Mouse (Mus musculus): ENCODE measurements at regions not wholly inside any gene's neighbourhood (a gene's known extent, or its start where the extent isn't known, plus 50 kb on each side); places are given as distances from the start of the nearest gene placed in this dataset.

DNA sequence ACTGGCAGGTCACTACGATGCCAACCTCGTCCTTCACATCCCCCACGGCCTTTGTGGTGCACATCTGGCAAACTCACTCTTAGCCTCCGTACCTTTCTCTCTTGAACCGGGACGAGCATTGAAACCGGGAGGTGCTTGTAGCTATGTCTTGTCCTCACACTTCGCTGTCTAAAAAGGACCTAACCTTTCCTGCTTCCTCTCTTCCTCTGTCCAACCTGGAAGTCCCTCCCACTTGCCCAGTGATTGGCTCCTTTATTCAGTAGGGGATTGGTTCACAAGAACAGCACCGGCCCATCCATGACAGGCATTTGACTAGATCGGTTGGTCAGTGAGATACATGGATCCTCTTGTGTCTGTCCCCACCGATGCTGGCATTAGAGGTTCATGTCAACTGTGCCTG is 93.8 kb upstream of the Psmd7 start:
- H3K9ac ChIP-seq: no peak overlapping the region
- ATAC-seq: no peak
- no peak overlapping the region for H3K27ac ChIP-seq
- H3K9me3 ChIP-seq (replicated peaks): no peaks in the 10 kb centered on the region
- WGBS (ENCODE audit: insufficient replicate concordance): 82% methylated on average over 11 of the region's 11 CpGs
- no peak overlapping the region for H3K4me2 ChIP-seq
- H3K36me3 ChIP-seq: no peaks in the 10 kb centered on the region
- no peaks in the 10 kb centered on the region for H3K27me3 ChIP-seq (replicated peaks)
- H3K4me1 ChIP-seq: no peaks in the 10 kb centered on the region
- H3K4me3 ChIP-seq: no peak overlapping the region

DNA sequence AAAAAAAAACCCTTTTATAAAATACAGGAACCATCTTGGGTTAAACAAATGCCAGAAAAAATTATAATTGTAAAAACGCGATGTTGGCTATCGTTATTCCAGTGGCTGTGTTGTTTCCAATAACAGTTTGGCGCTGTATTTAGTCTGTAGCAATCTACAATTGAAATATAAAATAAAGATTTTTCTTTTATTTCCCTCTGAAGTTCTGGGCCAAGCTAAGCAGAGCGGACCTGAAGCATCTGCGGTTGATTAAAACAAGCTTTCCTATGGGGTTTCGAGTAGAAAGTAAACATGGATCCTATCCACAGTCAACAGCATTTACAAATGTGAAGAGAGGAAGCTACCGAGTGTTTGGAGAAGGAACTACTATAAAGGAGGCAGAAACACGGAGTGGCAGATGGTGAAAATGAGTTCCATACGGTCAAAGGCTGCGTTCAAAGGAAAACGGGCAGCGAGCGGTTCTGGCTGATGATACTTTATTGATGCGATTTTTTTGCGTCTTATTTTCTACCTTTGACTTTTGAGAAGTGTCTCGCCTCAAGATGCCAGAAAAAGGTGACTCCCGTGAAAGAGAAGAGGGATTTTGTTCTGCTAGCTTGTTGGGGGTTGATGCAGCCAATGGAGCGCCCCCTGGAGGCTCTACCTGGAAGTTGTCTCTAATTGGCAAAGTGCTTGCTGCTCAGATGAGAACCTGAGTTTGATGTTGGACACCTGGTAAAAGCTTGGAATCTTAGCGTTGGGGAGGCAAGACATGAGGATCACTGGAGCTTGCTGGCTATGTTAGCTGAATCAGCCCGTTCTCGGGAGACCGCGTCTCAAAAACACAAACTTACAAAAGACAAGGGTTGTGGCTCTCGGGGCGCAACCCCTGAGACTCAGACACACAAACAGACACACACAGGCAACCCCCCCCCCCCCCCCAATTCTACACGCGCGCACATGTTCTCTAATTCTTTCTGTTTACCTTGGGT is 96.7 kb upstream of the Psmd7 start:
- Histone ChIP-seq H3K27ac (no peak overlapping the region), H3K4me2 (no peak overlapping the region)

DNA sequence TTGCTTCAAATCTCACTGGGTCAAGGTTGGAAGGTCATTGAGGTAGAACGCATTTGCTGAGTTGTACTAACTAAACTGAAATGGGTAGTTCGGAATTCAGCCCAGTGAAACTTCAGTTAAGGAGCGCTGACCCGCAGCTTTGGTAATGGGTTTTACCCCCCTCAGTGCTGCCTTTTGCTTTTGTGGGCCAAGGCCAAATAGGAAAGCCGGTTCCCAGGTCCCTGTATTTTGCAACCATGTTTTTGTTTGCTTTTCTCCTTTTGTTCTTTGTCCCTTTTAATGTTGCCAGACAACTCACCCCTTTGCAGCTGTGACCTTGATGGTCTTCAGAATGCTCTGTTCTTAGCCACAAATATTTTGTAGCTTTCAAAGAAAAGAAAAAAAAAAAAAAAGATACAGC is 98.7 kb upstream of the Psmd7 start:
- Histone ChIP-seq H3K27ac (no peak overlapping the region), H3K4me2 (no peak overlapping the region), H3K4me1 (no peaks in the 10 kb centered on the region), H3K4me3 (no peak overlapping the region), H3K9me3 (replicated peaks) (no peaks in the 10 kb centered on the region), H3K27me3 (replicated peaks) (no peaks in the 10 kb centered on the region), H3K36me3 (no peaks in the 10 kb centered on the region), H3K9ac (no peak overlapping the region)
- WGBS (ENCODE audit: insufficient replicate concordance): 51% methylated on average over 5 of the region's 5 CpGs
- ATAC-seq: no peak

More for the DNA sequence above, 96.7 kb upstream of the Psmd7 start:
- WGBS (ENCODE audit: insufficient replicate concordance): 58% methylated on average over 29 of the region's 29 CpGs
- H3K9me3 ChIP-seq (replicated peaks): no peaks in the 10 kb centered on the region
- ATAC-seq: no peak
- H3K36me3 ChIP-seq: no peaks in the 10 kb centered on the region
- H3K4me3 ChIP-seq: no peak overlapping the region
- no peak overlapping the region for H3K9ac ChIP-seq
- H3K27me3 ChIP-seq (replicated peaks): no peaks in the 10 kb centered on the region
- no peaks in the 10 kb centered on the region for H3K4me1 ChIP-seq

DNA sequence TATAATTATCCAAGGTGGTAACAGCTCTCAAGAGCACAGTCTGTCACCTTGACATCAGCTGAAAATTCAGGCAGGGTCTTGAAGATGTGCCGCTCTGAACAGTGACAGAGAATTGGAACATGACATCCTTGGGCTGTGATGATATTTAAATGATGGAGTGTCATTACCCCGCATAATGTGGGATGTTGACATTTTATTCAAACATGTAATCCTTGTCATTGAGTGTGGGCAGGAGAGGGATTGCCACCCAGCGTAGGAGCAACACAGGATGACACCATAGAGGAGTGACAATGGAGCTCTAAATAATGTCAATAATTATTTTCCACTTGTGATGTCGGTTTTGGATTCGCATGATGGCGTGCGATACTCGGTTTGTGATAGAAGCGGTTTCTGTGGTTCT is 99.3 kb upstream of the Psmd7 start:
- H3K27ac ChIP-seq: no peak overlapping the region

DNA sequence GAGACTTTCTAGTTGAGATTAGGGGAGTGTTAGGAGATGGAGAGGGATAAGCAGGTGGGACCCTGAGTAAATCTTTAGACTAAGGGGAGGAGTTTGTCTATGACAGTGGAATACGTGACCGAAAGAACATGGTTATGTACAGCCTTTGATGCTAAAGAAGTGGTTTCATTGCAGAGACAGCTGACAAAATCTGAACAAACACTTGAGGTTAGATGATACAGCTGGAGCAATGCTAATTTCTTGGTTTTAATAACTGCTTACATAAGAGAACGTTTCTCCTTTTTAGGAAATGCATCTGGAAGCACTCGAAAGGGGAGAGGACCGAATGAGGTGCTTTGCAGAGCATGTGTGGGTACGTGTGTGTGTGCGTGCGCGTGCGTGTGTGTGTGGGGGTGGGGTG is 100.8 kb upstream of the Psmd7 start:
- no peak overlapping the region for H3K9ac ChIP-seq
- no peaks in the 10 kb centered on the region for H3K9me3 ChIP-seq (replicated peaks)
- no peak for ATAC-seq
- no peaks in the 10 kb centered on the region for H3K27me3 ChIP-seq (replicated peaks)
- no peak overlapping the region for H3K27ac ChIP-seq
- H3K4me3 ChIP-seq: no peak overlapping the region
- no peak overlapping the region for H3K4me2 ChIP-seq
- no peaks in the 10 kb centered on the region for H3K36me3 ChIP-seq
- WGBS (ENCODE audit: insufficient replicate concordance): 79% methylated on average over 10 of the region's 10 CpGs
- no peaks in the 10 kb centered on the region for H3K4me1 ChIP-seq

More for the DNA sequence above, 99.3 kb upstream of the Psmd7 start:
- no peak for ATAC-seq
- 81% methylated on average over 9 of the region's 9 CpGs for WGBS (ENCODE audit: insufficient replicate concordance)
- H3K4me3 ChIP-seq: no peak overlapping the region
- H3K4me1 ChIP-seq: no peaks in the 10 kb centered on the region
- H3K9me3 ChIP-seq (replicated peaks): no peaks in the 10 kb centered on the region
- no peaks in the 10 kb centered on the region for H3K27me3 ChIP-seq (replicated peaks)
- H3K4me2 ChIP-seq: no peak overlapping the region
- H3K9ac ChIP-seq: no peak overlapping the region
- H3K36me3 ChIP-seq: no peaks in the 10 kb centered on the region

DNA sequence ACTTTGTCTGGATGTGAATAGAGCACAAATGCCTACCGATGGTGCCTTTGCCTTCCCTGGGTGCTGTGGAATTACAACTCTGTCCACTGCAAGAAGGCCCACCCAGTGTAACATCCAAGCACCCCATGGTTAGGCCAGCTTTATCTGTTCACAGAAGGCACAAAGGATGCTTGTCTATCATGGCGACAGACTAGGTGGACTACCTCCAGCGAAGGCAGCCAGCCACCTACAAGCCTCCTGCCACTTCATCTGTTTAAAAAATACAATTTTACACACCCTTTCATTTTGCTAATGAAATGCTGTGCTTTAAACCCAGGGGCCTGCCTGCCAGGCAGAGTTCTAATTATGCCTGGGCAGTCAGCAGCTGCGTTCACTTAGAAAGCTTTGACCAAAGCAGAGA is 103.0 kb upstream of the Psmd7 start:
- no peak for ATAC-seq
- Histone ChIP-seq H3K9me3 (replicated peaks) (no peaks in the 10 kb centered on the region), H3K36me3 (no peaks in the 10 kb centered on the region), H3K4me2 (no peak overlapping the region), H3K4me3 (no peak overlapping the region), H3K4me1 (no peaks in the 10 kb centered on the region), H3K9ac (no peak overlapping the region), H3K27ac (no peak overlapping the region), H3K27me3 (replicated peaks) (no peaks in the 10 kb centered on the region)
- 73% methylated on average over 4 of the region's 4 CpGs for WGBS (ENCODE audit: insufficient replicate concordance)

DNA sequence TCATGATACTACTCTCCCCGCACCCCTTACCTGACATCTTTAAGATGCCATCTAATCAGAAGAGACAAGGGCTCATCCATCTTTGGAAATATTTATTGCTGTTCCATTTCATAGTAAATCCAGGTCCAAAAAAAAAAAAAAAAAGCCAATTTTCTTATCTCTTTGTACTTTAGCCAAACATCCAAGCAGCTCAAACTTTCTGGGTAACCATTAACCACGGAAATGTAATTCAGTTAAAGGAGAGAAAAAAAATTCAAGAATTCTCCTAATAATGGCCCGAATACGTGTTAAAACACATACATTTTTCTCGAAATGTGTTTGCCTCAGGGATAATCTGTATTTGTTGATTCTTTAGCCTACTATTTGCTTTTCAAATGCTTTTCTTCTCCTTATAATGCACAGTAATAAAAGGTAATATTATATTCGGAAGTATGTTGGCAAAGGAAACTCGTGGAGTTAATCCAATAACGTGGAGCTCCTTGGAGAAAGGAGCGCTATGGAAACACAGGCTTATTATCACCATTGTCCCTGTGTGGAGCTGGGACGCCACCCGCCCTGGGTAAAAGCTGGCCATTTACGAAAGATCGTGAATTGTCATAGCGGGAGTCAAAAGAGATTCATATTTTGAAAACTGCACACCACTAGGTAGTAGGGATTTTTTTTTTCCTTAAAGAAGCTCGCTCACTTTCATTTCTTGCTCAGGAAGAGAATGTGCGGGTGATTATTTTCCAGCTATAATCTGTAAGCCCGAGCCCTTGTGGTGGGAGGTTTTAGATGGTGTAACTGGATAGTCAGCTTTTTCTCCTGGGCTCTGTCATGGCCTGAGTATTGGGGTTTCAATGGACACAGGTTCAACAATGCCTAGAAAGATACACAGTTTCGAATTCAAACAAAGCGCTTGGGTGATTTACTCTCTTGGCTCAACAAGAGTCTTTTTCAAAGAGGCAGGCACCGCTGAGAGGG is 108.4 kb upstream of the Psmd7 start:
- Histone ChIP-seq H3K9me3 (replicated peaks) (no peaks in the 10 kb centered on the region), H3K36me3 (no peaks in the 10 kb centered on the region), H3K4me3 (no peak overlapping the region), H3K4me1 (no peaks in the 10 kb centered on the region), H3K4me2 (no peak overlapping the region), H3K27ac (no peak overlapping the region), H3K9ac (no peak overlapping the region), H3K27me3 (replicated peaks) (no peaks in the 10 kb centered on the region)
- WGBS (ENCODE audit: insufficient replicate concordance): 67% methylated on average over 20 of the region's 20 CpGs
- no peak for ATAC-seq

DNA sequence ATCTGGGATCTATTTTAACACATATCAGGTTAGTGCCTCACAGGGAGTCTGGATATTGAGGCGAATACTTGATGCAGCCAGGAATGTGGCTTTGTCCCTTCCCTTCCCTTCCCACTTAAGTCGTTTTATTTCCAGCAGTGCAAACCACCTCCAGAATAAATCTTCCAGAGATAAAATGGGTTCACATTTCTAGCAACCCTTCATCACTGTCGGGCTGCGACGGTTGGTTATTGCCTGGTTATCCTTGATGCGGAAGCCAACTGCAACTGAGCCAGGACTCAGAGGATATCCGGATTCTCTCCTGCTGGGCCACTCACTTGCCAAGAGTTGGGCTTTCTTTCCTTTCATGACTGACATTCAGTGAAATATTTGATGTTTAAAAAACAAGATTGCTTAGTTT is 111.0 kb upstream of the Psmd7 start:
- Histone ChIP-seq H3K27me3 (replicated peaks) (no peaks in the 10 kb centered on the region), H3K4me1 (no peaks in the 10 kb centered on the region), H3K4me2 (no peak overlapping the region), H3K9me3 (replicated peaks) (no peaks in the 10 kb centered on the region), H3K9ac (no peak overlapping the region), H3K27ac (no peak overlapping the region), H3K36me3 (no peaks in the 10 kb centered on the region), H3K4me3 (no peak overlapping the region)
- 40% methylated on average over 7 of the region's 7 CpGs for WGBS (ENCODE audit: insufficient replicate concordance)
- no peak for ATAC-seq

DNA sequence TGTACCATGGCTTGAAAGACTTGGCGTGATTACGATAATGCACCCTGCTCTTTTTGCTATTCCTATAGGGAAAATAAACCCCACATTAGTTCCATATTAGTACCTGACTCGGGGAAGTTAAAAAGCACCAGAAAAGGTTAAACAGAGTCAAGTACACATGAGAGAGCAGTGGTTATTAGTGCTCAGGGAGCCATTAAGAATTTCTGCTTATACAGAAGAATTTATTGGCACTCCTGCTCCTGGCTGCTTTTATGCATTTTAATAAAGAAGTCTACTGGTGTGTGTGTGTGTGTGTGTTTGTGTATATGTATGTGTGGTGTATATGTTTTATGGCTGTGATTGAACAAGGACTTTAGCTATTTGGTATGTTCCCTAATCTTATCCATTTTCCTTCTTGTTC is 111.5 kb upstream of the Psmd7 start:
- H3K9me3 ChIP-seq (replicated peaks): no peaks in the 10 kb centered on the region
- ATAC-seq: no peak
- no peak overlapping the region for H3K4me2 ChIP-seq
- no peaks in the 10 kb centered on the region for H3K27me3 ChIP-seq (replicated peaks)
- H3K36me3 ChIP-seq: no peaks in the 10 kb centered on the region
- no peak overlapping the region for H3K27ac ChIP-seq
- no peaks in the 10 kb centered on the region for H3K4me1 ChIP-seq
- H3K4me3 ChIP-seq: no peak overlapping the region
- 60% methylated on average over 3 of the region's 3 CpGs for WGBS (ENCODE audit: insufficient replicate concordance)
- no peak overlapping the region for H3K9ac ChIP-seq

DNA sequence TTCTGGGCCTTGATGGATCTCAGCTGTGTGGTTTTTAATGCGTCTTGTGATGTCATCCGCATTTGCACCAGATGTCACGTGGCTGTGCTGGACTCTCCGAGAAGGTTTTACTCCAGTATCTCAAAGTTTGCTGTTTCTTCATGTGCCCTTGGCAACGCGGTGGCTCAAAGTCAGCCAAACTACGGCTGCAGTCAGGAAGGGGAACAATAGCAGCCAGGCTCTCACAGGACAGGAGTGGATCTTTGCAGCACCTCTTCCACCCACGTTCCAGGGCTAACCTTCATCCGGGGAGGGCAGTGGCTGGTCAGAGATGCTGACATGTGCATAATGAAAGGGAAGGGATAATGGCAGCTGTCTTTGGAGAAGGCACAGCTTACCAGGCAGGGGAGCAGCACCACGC is 127.6 kb upstream of the Psmd7 start:
- ATAC-seq: no peak

DNA sequence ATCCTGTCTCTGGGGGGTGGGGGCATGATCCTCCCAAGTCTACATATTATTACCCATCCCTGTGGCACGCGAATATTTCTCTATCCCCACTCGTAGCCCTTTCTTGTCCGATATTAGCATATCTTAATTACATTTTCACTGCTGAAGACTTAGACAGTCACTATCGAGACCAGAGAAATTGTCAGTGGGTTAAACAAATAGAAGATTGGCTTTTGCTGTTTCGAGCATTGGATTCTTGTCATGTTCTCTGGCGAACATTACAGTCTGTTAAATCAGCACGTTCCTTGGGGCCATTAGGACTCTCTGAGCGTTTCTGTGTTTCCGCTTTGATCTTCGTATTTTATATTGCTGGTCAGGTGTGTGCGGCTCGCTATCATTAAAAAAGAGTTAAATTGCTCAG is 129.6 kb upstream of the Psmd7 start:
- Histone ChIP-seq H3K4me2 (no peak overlapping the region), H3K36me3 (no peaks in the 10 kb centered on the region), H3K4me3 (no peak overlapping the region), H3K27me3 (replicated peaks) (no peaks in the 10 kb centered on the region), H3K4me1 (no peaks in the 10 kb centered on the region), H3K27ac (no peak overlapping the region), H3K9me3 (replicated peaks) (no peaks in the 10 kb centered on the region), H3K9ac (no peak overlapping the region)
- no peak for ATAC-seq
- WGBS (ENCODE audit: insufficient replicate concordance): 81% methylated on average over 13 of the region's 13 CpGs

More for the DNA sequence above, 127.6 kb upstream of the Psmd7 start:
- no peak overlapping the region for H3K27ac ChIP-seq
- H3K27me3 ChIP-seq (replicated peaks): no peaks in the 10 kb centered on the region
- H3K4me1 ChIP-seq: no peaks in the 10 kb centered on the region
- H3K4me3 ChIP-seq: no peak overlapping the region
- WGBS (ENCODE audit: insufficient replicate concordance): 75% methylated on average over 10 of the region's 10 CpGs
- H3K36me3 ChIP-seq: no peaks in the 10 kb centered on the region
- H3K9me3 ChIP-seq (replicated peaks): no peaks in the 10 kb centered on the region
- no peak overlapping the region for H3K9ac ChIP-seq
- H3K4me2 ChIP-seq: no peak overlapping the region

DNA sequence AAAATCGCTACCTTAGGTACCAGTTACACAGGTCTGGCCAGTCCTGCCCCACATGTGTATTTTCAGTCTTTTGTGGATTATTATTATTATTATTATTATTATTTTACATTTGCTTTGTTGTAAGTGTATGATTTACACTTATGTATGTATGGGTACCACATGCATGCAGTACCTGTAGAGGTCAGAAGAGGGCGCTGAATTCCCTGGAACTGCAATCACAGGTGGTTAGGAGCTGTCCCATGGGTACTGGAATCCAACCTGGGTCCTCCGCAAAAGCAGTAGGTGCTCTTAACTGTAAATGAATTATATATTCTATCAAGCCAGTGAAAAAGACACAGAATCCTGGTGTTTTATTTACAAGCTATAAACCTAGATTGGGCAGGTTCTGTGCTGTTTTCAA is 131.4 kb upstream of the Psmd7 start:
- Histone ChIP-seq H3K4me2 (no peak overlapping the region), H3K4me3 (no peak overlapping the region), H3K4me1 (no peaks in the 10 kb centered on the region), H3K27me3 (replicated peaks) (no peaks in the 10 kb centered on the region), H3K36me3 (no peaks in the 10 kb centered on the region), H3K9ac (no peak overlapping the region), H3K9me3 (replicated peaks) (no peaks in the 10 kb centered on the region), H3K27ac (no peak overlapping the region)
- no peak for ATAC-seq
- 44% methylated on average over 3 of the region's 3 CpGs for WGBS (ENCODE audit: insufficient replicate concordance)
